Mouse (Mus musculus) v-Abl transformed pro-B cells (cell line): ENCODE data around the gene Fadd.

ENCODE experiments used
- in situ Hi-C, 2 experiments: fragments of 400-800 bp; cut with MboI; formaldehyde crosslinking; loops; one replicate each; pipeline ENCODE4 v1.15.1; 2025; ENCODE audit not compliant: unreplicated experiment in 2 of 2

Gene Fadd

DNA sequence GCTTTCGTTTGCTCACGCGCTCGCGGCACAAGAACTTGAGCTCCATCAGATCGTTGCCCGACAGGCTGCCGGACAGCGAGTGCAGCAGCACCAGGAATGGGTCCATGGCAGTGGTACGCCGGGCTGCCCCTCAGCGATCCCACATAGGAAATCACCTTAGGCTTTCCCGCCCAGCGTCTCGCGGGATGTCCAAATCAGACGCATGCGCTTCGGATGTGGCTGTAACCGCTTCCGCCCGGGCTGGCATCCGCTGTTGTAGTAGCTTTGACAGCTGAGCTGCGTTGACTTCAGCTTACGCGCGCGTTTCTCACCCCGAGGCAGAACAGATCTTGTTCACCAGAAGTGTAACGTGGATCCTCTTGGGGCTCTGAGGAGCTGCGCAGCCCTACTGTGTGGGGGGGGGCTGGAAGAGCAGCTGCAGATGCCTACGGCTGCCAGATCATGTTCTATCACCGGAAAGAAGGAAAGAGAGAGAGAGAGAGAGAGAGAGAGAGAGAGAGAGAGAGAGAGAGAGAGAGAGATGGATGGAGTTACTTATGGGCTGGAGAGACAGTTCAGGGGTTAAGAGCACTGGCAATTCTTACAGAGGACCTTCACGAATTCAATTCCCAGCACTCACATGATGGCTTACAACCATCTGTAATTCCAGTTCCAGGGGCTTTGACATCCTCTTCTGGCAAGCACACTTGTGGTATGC lies at the start of gene Fadd:
TSS of gene Fadd (minus strand) at position 180 of the 697 bp plus-strand sequence.
- in situ Hi-C loops: loop anchor here (5.0 to 25.0 kb wide), 8 partner anchors 195 to 748 kb away; partner anchors contain the start of gene LTO1 (in 1 of the 2)

DNA sequence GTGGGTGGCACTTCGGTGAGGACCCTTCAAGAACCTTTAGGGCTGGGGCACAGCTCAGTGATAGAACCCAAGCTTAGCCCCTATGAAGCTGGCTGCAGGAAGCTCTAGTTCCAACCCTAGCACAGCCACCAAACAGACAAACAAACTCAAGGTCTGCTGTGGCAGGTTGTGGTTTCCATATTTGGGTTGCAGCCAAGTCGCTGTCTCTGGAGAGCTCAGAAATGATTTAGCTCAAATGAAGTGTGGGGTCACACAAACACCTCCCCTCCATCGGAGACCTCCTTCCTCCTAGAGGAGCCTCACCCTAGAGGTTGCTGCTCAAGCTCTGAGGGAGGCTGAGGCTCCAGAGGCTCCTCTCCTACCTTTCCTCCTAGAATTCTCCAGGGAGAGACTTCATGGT lies 48.4 kb upstream of the Fadd start:
- in situ Hi-C loops: no loop called here

DNA sequence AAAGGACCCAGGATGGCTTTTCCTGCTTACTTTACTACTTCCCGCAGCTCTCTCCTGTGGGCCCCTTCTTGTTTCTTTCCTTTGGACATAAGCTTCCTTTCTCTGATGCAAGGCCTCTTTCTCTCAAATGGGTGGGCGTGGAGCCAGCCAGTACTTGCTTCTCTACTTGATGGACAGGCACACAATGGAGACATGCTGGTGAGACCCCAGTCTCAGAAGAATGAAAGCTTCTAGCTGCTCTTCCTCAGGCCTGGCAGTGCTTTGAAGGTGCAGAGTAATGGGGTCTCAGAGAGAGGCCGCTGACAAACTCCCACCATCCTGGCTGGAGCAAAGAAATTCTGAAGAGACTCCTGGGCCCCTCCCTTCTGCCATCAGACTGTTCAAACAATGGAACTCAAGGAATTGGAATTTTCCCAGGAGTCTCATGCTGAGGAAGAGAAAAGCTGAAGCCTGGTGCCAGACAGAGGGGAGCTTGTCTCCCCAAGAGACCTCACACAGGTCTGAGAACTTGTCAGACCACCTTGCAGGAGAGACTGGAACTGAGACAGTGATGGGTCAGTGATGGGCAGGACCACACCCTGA lies 46.2 kb upstream of the Fadd start:
- in situ Hi-C loops: no loop called here

DNA sequence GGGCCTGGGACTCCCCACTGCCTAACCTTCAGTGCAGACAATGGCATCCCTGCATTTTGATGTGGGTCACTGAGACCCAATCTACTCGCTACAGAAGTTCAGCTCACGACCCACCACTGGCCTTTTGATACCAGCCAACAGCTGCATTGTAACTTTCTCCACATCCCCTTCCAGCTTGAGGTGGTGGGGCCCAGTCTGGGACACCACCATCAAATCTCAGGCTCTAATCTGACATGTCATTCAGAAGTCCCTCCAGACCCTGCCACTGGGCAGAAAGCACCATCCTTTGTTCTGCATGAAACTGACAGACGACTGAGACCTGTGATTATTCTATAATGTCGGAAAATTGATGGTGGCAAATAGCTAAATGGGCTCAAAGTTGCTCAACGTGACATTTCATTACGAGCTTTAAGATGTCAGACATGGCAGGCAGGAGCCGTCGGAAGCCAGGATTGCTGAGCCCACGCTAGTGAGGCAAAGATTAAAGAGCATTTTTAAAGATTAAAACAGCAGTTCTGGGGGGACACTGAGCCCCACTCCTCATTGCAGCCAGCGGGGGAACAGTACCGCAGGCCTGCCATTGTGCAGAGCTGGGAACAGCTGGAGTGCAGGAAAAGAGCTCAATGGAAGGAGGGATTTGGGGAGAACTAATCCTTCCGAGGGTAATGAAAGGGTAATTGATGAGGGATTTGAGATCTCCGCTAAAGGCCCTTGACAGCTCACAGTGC lies 45.5 kb upstream of the Fadd start:
- in situ Hi-C loops: no loop called here

DNA sequence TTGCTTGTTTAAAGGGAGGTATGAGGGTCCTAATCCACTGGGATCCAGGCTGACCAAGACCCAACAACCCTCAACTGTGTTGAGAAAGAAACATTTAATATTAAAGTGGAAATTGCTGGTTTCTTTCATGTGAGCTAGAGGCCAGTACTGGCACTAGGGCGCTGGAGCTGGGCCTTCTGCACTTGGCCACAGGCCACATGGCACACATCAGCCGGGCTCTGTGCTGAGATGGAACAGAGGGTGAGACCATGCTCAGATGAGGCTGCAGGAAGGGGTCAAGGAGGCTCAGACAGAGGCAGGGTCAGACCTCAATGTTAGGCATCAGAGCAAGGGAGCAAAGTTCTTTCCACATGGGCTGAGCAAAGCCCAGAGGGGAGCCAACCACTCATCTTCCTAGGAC lies 43.8 kb upstream of the Fadd start:
- in situ Hi-C loops: no loop called here

DNA sequence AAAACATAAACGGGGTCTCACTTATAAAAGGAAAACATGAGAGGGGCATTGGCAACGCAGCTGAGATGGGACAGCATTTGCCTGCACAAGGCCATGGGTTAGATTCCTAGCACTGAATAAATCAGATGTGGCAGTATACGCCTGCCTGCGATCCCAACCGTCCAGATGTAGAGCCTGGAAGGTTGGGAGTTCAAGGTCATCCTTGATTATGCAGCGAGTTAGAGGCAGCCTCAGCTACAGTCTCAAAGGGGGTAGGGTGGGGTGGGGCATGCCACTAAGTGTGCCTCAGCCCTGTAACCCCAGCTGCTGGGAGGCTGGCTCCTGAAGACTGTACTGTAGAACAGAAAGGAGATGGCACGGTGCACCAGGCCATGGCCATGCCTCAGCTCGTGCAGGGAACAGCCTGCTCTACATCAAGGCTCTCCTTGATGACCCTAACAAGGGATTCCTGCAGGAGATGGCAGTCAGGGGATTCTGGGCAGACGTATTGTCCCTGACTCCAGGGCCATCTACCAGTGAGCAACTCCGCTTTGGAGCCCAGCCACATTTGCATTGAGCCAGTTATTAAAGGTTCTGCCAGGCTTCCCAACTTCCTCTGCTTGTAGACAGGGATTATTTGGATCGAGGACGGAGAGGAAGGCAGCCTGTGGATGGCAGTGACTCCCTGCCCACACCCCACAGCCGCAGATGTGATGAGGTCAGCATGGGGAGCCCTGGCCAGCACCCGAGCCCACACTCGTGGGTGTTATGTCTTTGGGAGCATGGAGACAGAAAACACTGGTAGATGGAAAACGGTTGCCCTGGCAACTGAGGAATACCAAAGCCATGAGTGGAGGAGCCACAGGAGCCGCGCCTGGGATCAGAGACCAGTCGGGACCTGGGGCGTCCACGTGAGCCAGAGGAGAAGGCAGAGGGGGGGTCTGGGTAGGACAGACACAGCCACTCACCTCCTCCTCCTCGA lies 38.7 kb upstream of the Fadd start:
- in situ Hi-C loops: no loop called here

DNA sequence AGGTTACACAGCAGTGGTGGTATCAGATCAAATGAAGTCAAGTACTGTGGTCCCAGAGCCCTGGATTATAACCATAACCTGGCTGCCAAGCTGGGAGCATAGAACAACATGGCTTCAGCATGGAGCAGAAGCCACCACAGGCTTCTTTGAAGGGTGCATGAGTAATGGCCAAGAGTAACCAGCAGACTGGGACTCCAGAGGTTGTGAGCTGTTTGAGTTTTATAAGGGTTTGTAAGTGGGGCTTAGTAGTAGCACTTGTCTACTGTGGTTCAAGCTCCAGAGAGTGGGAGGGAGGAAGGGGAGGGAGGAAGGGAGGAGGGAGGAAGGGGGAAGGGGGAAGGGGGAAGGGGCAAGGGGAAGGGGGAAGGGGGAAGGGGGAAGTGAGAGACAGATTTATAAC lies 38.1 kb upstream of the Fadd start:
- in situ Hi-C loops: no loop called here

DNA sequence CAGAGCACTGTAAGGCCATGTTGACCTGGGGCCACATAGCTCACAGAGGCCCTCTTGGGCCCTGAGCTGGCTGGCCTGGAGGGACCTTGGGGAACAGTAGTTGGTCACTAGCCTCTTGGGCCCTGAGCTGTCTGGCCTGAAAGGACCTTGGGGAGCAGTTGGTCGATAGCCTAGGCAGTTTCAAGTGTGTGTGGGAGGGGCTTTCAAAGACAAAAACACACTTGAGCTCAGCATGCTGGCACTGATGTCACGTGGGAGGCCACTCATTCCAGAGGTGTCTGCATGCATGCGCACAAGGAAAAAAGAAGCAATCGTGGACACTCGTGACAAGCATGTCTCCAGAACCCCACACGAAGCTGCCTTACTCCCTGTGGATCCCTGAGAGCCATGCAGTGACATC lies 33.1 kb upstream of the Fadd start:
- in situ Hi-C loops: no loop called here

DNA sequence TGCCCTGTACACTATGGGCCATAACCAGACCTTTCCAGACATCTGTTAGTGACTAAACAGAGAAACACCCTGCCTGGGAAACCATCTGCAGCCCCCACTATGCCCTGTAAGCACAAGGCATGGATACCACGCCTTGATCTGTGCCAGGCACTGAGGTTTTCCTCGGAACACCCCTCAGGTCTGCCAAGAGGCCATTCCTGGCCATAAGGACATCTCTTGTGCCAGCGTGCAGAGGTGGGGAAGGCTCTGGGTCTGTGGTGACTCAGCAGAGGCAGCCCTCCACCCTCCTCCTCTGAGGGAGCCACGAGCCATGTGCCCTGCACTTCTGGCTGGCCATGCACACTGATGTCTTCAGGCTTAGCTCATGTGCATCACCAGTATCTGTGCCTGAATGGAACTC lies 30.6 kb upstream of the Fadd start:
- in situ Hi-C loops: no loop called here

DNA sequence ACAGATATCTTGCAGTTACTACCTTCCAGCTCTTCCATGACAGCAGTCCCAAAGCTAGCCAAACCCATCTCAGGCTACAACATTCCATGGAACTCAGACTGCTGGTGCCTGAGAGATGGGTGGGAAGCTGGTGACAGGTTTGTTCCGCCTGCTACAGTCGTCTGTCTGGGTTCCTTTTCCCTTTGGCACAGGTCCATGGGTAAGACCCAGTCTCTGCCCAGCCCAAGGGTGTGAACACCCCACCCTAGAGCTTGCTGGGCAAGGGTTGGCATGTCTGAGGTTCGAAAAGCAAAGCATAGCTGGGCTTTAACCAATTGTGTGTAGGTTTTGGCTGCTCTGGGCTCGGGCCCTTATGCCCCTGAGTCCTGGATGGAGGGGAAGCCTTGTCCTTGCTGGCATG lies 30.1 kb upstream of the Fadd start:
- in situ Hi-C loops: no loop called here

DNA sequence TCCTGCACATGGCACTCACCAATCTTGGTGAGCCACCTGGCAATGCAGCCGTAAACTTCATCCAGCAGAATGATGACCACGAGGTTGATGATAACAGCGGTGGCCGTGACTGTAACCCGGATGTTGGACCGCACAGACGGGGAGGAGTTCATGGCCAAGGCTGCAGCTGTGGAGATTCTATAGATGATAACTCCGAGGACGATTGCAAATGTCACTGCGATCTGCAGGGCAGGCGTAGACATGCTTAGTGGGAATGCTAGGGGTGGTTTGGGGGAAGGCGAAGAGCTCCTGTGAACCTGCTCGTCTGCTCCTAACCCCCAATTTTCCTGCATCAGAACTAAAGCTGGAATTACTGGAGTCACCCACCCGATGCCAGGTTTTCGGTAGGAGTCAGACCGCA lies 29.3 kb upstream of the Fadd start:
- in situ Hi-C loops: no loop called here

DNA sequence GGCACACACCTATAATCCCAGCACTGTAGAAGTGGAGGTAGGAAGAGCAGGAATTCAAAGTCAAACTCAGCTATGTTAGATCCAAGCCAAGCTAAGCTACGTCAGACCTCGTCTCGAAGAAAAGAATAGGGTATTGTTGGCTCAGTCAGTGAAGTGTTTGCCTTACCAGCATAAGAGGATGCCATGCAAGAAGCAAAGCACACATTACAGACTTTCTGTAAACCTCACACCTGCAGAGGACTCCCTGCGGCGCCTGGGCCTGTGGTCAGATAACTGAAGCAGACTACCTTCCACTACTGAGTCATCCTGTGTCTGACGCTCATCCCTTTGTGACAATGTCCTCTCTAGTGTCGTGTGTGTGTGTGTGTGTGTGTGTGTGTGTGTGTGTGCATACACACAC lies 27.3 kb upstream of the Fadd start:
- in situ Hi-C loops: no loop called here

DNA sequence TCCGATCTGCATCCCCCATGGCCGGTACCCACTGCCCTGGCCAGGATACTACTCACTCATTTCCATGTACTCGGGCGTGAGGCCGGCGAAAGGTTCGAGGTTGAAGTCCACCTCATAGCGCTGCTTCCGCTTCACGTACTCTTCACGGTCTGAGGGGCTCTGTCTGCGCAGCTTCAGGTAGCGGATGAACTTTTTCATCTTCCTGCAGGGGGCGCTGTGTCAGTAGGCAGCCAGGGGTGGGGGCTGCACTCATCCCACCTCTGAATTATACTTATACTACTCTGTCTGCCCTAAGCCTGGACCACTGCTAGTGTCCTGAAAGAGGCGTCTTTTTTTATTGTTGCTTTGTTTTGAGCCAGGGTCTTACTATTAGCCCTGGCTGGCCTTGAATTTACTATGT lies 25.6 kb upstream of the Fadd start:
- in situ Hi-C loops: no loop called here

DNA sequence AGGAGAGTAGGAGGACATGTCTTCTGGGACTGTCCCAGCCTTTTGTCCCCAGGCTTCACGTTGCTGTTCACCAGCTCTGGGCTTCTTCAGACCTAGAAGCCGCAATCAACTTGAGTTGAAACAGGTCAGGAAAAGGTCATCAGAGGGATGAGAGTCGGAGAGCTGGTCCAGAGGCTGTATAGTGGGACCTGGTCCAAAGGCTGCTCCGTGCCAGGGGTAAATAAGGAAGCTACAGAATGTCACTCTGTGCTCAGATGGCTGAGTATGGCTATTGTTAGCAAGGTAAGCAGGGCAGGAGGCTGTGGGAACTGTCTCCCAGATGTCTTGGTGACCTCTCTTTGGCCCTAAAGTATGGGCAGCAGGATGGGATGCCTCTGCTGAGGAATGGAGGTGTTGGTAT lies 22.5 kb upstream of the Fadd start:
- in situ Hi-C loops: no loop called here

DNA sequence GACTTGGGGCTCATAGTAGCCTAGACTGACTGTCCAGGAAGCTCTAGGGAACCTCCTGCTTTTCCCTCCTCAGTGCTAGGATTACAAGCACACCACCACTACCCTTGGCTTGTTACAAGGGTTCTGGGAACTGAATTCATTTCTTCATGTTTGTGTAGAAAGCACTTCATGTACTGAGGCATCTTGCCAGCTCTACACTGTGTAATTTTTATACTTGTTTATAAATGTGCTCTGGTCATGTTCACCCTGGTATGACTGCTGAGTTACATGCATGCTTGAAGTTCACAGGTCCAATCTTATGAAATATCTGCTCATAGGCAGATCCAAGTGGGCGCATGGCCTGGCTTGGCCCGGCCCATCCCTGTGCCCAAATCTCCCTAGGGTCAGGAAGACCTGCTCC lies 22.0 kb upstream of the Fadd start:
- in situ Hi-C loops: no loop called here

DNA sequence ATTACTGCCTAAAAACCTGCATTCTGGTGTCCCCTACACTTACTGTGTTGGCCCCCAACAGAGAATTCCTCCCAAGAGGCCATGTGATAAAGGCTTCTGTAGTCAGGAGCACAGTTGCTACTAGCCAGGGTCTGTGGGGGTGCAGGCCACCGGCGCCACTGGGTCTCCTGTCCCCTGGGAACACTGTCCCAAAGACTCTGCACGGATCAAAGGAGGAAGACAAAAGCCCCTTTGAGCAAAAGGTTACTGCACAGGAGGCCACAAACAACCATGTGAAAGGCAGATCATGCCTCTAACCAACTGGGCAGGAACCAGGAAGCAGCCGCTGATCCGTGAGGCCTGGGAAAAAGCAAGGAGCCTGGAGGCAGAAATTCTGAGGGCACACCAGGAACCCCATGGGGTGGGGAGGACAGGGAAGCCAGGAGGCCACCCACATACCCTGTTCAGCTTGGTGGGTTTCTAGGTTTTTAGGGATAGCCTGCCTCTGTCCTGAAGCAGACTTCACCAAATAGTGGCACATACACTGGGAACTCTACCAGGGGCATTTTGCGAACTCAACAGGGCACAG lies 18.2 kb upstream of the Fadd start:
- in situ Hi-C loops: no loop called here

DNA sequence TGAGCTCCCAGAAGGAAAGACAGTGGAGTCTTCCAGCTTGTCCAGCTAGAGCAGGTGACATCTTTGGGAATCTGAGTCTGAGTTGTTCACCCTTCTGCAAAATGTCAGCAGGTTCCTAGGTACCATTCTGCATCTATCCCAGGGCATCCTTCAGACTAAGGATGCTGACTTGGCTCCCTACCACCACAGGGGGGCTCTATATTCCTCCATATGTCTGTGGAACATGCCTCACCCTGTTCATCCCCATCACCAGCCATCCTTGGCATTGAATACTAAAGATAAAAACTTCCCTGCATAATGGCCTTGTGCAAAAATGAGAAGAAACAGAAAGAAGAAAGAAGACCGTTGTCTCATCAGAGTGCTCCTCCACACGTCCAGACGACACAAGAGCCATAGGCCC lies 7.2 kb upstream of the Fadd start:
- in situ Hi-C loops: loop anchor here (5.0 to 25.0 kb wide), 4 partner anchors 188 to 755 kb away; no protein-coding TSS in a partner anchor

DNA sequence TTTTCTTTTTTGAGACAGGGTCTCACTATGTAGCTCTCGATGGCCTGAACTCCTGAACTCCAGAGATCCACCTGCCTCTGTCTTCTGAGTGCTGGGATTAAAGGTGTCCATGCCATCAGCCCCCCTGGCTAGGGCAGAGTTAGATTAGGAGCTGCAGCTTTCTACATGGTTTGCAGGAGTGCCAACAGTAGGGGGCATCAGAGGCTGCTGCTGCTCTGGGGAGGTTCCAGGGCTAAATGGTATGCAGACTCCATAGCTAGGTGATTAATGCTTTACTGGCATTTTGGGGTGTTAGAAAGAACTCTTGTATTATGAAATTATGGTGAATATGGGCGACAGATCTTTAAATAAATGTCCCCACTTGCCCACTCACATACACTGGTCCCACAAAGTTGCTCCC lies 5.0 kb upstream of the Fadd start:
- in situ Hi-C loops: loop anchor here (5.0 to 25.0 kb wide), 4 partner anchors 190 to 752 kb away; no protein-coding TSS in a partner anchor

DNA sequence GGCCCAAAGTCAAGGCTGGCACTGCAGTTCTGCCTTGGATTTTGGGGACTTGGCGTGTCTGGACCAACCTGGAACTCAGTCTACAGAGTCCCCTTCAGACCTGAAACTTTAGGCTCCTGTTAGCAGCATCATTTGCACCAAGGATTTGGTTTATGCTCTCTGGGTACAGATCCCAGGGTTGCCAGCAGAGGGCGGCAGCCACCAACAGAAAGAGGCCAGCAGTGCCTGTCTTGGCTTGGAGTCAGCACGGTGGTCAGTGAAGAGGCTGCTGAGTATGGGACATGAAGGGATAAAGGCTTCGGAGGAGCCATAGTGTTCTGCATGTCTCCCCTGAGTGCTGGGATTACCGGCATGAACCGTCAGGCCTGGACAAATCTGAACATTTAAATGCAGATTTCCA lies 3.4 kb upstream of the Fadd start:
- in situ Hi-C loops: loop anchor here (5.0 to 25.0 kb wide), 4 partner anchors 192 to 751 kb away; no protein-coding TSS in a partner anchor

DNA sequence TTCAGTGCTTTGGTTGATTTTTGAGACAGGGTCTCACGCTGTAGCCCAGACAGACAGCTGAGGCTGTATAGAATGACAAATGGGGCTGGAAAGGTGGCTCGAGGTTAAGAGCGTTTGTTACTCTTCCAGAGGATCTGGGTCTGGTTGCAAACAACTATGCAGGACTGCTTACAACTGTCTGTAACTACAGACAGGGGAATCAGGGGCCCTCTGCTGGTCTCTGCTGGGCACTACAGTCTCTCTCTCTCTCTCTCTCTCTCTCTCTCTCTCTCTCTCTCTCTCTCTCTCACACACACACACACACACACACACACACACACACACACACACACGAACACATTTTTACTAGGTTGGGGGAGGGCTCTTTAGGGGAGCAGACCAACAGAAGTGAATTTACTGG lies 1.4 kb upstream of the Fadd start:
- in situ Hi-C loops: loop anchor here (5.0 to 25.0 kb wide), 8 partner anchors 194 to 749 kb away; partner anchors contain the start of gene LTO1 (in 1 of the 2)
